Mouse (Mus musculus): ENCODE measurements at regions not wholly inside any gene's neighbourhood (a gene's known extent, or its start where the extent isn't known, plus 50 kb on each side); places are given as distances from the start of the nearest gene placed in this dataset.

DNA sequence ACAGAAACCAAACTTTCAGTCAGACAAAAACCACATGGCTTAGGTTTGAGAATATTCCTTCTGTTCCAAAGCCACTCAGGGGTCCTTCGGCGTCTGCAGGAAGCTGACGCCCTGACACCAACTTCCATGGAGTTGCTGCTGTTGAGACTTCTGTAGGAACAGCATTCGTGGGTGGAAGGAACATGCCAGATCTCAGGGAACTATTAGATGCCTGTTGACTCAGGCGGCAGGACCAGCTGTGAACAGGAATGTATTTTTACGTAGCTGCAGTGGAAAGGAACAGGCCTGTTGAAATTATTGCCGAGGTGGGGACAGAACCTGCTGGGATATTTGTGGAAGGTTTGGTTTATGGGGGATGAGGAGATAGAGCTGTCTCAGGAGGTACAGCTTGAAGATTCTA is 110.8 kb upstream of the Mkln1 start:
- Histone ChIP-seq H3K27me3 (0 out of 2 replicates have a peak, but pooled peaks cover 4% of the 10 kb centered on the region), H3K27ac (no peak overlapping the region), H3K4me3 (no peak overlapping the region), H3K4me1 (peaks cover 29% of the 10 kb centered on the region), H3K9me3 (no peaks in the 10 kb centered on the region), H3K36me3 (no peaks in the 10 kb centered on the region), H3K9ac (no peak overlapping the region), H3K4me2 (replicated peaks) (no peak overlapping the region)
- ATAC-seq (ENCODE audit: low FRiP score, low read depth), result no peak
- 38% methylated on average over 7 of the region's 7 CpGs for WGBS

DNA sequence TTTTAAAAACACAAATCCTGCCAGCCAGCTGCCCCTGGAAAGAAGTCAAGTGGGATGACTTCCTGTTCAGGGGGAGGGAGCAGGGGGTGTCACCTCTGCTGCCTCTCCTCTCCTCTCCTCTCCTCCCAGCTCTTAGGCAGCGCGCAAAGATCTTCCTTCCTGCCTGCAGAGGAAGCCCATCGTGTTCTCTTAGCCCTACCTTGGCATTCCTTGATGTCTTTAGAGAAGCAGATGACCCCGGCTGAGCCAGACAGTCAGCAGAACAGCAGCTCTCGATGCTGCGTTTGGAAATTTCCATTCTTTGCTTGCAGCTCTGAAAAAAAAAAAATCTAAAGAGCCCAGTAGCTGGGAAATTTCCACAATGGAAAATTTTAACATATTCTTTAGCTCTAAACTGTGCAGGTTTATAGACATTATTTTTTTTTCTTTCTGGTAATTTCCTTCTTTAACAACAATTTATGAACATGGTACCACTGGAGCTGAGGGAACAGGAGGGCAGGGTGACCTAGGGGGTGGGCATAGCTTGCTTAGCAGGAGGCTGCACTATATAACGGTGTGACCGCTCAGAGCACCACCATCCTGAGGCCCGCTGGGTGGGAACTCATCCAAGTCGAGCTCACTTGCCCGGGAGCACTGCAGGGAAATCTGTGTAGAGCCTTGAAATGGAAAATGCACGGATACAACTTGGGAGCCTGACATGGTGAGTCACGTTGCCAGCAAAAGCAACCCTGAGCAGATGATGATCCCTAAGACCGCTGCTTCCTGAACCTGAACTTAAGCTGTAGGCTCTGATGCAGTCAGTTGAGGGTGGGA is 109.9 kb upstream of the Mkln1 start:
- WGBS, result 40% methylated on average over 14 of the region's 14 CpGs
- H3K9ac ChIP-seq, result no peak overlapping the region
- ATAC-seq (ENCODE audit: low FRiP score, low read depth), result peak; percentile 75; the same call in 1 of the 2 replicates
- peaks cover 29% of the 10 kb centered on the region for H3K4me1 ChIP-seq
- H3K4me2 ChIP-seq (replicated peaks), result peak overlapping the region; percentile 48
- H3K4me3 ChIP-seq, result no peak overlapping the region
- H3K9me3 ChIP-seq, result no peaks in the 10 kb centered on the region
- H3K36me3 ChIP-seq, result no peaks in the 10 kb centered on the region
- H3K27me3 ChIP-seq, result peaks cover 4% of the 10 kb centered on the region; the same call in 1 of the 2 replicates
- H3K27ac ChIP-seq, result peak overlapping the region; percentile 81

DNA sequence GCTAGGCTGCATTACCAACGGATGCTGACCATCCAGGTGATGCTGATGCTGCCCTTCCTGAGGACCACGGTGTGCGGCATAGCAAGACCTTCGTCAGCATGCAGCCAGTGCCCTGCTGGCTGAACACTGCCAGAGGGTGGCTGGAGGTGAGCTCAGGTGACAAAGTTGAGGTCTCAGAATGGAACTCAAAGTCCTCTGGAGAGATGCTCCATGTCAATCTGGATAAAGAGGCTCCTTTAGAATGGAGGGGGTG is 109.4 kb upstream of the Mkln1 start:
- H3K4me1 ChIP-seq, result peaks cover 29% of the 10 kb centered on the region
- H3K36me3 ChIP-seq, result no peaks in the 10 kb centered on the region
- 83% methylated on average over 4 of the region's 4 CpGs for WGBS
- H3K4me3 ChIP-seq, result no peak overlapping the region
- H3K27ac ChIP-seq, result peak overlapping the region; percentile 81; the same call in 1 of the 2 replicates
- no peaks in the 10 kb centered on the region for H3K9me3 ChIP-seq
- no peak for ATAC-seq (ENCODE audit: low FRiP score, low read depth)
- H3K27me3 ChIP-seq, result peaks cover 4% of the 10 kb centered on the region; the same call in 1 of the 2 replicates
- H3K9ac ChIP-seq, result no peak overlapping the region
- H3K4me2 ChIP-seq (replicated peaks), result 0 out of 2 replicates have a peak overlapping the region, but pooled peaks have one; percentile 48

DNA sequence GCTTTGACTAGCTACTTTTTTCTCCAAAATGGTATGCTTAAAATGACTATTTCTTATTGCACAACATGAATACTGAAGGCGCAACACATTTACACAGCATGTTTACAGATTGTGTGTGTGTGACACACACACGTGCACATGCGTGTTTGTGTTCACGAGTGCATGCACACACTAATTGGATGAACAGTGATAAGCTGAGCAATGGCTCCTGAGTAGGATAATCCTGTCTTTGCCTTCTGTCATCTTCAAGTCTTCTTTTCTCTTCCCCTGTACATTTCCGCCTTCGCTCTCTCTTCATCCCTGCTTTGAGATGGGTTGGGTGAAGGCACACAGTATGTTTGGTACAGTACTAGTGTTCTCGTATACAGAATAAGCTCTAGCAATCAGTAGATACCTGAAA is 106.5 kb upstream of the Mkln1 start:
- no peaks in the 10 kb centered on the region for H3K36me3 ChIP-seq
- no peak for ATAC-seq (ENCODE audit: low FRiP score, low read depth)
- H3K27me3 ChIP-seq, result peaks cover 4% of the 10 kb centered on the region; the same call in 1 of the 2 replicates
- H3K9me3 ChIP-seq, result no peaks in the 10 kb centered on the region
- H3K4me1 ChIP-seq, result peaks cover 28% of the 10 kb centered on the region
- no peak overlapping the region for H3K9ac ChIP-seq
- no peak overlapping the region for H3K4me2 ChIP-seq (replicated peaks)
- H3K4me3 ChIP-seq, result no peak overlapping the region
- WGBS, result 93% methylated on average over 7 of the region's 7 CpGs
- no peak overlapping the region for H3K27ac ChIP-seq

DNA sequence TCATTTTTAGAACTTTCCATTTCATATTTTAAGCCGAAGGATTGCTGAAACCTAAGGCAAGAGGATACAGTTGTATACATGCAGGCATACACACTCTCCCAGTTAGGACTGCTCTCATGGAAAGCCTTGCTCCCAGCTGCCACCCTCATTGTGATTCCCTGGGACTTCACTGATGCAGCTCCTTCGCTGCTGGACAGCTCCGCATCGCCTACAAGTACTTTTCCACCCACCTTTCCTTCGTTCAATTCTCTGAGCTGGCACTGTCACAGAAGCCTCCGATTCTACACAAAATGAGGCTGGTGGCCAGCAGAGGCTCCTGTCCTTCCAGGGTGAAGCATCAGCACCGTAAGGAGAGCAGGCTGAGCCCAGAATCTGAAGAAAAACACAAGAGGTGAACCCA is 105.5 kb upstream of the Mkln1 start:
- H3K4me3 ChIP-seq, result no peak overlapping the region
- no peak for ATAC-seq (ENCODE audit: low FRiP score, low read depth)
- 43% methylated on average over 7 of the region's 7 CpGs for WGBS
- H3K36me3 ChIP-seq, result no peaks in the 10 kb centered on the region
- no peak overlapping the region for H3K4me2 ChIP-seq (replicated peaks)
- H3K27ac ChIP-seq, result no peak overlapping the region
- H3K9ac ChIP-seq, result no peak overlapping the region
- H3K27me3 ChIP-seq, result peaks cover 4% of the 10 kb centered on the region; the same call in 1 of the 2 replicates
- H3K4me1 ChIP-seq, result peaks cover 20% of the 10 kb centered on the region
- no peaks in the 10 kb centered on the region for H3K9me3 ChIP-seq

DNA sequence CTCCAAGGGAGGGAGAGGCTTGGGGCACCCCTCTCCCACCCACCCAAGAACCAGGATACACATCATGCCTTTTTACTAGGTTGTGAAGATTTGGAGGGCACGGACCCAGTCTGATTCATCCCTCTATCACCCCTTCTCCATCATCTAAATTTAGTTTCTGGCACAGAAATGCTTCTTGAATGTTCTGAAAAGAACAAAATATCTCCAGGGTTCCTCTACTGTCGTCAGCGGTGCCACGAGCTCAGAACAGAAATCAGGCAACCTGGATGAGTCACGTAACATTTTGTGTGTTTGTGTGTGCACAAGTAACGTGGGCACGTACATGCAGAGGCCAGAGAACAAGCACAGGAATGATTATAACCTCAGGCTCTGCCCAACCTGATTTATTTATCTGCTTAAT is 99.1 kb upstream of the Mkln1 start:
- Histone ChIP-seq H3K36me3 (no peaks in the 10 kb centered on the region), H3K4me2 (replicated peaks) (no peak overlapping the region), H3K9me3 (no peaks in the 10 kb centered on the region), H3K27me3 (no peaks in the 10 kb centered on the region), H3K9ac (no peak overlapping the region), H3K4me3 (no peak overlapping the region), H3K27ac (no peak overlapping the region), H3K4me1 (no peaks in the 10 kb centered on the region)
- no peak for ATAC-seq (ENCODE audit: low FRiP score, low read depth)
- 88% methylated on average over 7 of the region's 7 CpGs for WGBS

DNA sequence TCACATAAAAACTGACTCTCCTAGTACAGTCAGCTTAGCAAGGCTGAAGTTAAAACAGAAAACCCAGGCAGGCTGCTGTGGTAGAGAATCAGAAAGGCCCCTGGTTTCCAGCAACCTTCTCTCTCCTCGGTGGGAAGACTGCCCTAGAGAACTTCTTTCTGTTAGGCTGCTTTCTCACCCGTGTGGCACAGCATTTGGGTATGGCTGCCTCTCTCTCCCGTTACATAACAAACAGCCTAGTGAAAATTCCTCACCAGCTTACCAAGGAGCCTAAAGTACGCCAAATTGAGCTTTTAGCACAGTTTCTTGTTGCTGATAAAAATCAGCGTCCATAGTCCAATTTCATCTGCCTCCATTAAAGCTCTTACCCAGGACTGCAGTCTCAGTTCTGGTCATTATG is 92.8 kb upstream of the Mkln1 start:
- Histone ChIP-seq H3K4me1 (no peaks in the 10 kb centered on the region), H3K36me3 (no peaks in the 10 kb centered on the region), H3K27me3 (no peaks in the 10 kb centered on the region), H3K4me2 (replicated peaks) (no peak overlapping the region), H3K9ac (no peak overlapping the region), H3K9me3 (no peaks in the 10 kb centered on the region), H3K27ac (no peak overlapping the region), H3K4me3 (no peak overlapping the region)
- WGBS, result 59% methylated on average over 5 of the region's 5 CpGs
- no peak for ATAC-seq (ENCODE audit: low FRiP score, low read depth)

DNA sequence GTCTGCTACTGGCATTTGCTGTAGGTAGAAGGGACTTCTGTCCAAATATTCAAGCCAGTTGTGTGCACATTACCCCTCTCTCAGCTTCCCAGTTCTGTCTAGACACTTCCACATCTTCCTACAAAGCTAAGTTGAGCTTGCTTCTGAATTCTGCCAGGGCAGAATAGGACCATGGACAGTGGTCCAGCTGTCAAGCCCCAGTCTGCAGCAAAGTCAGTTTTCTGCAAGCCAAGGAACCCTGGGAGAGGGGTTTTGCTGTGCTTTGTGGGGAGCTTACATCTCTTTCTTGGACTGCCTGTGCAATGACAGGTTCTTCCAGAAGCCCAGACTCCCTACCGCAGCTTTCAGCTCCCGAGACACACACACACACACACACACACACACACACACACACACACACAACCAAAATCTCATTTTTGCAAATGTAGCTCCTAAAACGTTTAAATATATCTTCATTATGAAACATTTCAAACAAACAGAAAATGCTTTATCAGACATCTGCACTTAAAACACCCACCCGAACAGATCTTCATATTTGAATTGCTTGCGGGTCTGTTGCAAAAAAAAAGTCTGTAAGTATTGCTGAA is 91.4 kb upstream of the Mkln1 start:
- H3K9ac ChIP-seq, result no peak overlapping the region
- H3K9me3 ChIP-seq, result no peaks in the 10 kb centered on the region
- H3K36me3 ChIP-seq, result no peaks in the 10 kb centered on the region
- no peaks in the 10 kb centered on the region for H3K27me3 ChIP-seq
- WGBS, result 78% methylated on average over 5 of the region's 5 CpGs
- no peak overlapping the region for H3K4me3 ChIP-seq
- no peak overlapping the region for H3K4me2 ChIP-seq (replicated peaks)
- H3K4me1 ChIP-seq, result no peaks in the 10 kb centered on the region
- no peak for ATAC-seq (ENCODE audit: low FRiP score, low read depth)
- H3K27ac ChIP-seq, result no peak overlapping the region

DNA sequence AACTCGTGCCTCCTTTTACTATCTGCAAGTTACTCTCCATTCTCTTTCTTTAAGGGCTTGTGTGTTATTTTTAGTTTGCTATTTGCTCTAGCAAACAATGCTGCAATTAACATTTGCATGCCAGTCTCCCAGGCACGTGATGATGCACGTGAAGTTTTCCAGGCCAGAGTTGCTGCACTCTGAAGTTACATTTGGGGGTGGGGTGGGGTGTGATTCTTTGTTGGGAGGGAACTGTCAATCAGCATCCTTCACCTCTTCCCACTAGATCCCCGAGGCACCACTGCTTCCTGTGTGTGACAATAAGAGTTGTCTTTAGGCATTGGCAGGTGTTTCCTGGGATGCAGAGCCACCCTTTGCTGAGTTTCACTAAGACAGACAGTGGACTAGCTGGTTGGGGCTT is 90.6 kb upstream of the Mkln1 start:
- H3K27me3 ChIP-seq, result no peaks in the 10 kb centered on the region
- no peak overlapping the region for H3K9ac ChIP-seq
- no peak overlapping the region for H3K27ac ChIP-seq
- no peaks in the 10 kb centered on the region for H3K9me3 ChIP-seq
- H3K4me1 ChIP-seq, result no peaks in the 10 kb centered on the region
- no peaks in the 10 kb centered on the region for H3K36me3 ChIP-seq
- no peak for ATAC-seq (ENCODE audit: low FRiP score, low read depth)
- no peak overlapping the region for H3K4me2 ChIP-seq (replicated peaks)
- WGBS, result 34% methylated on average over 4 of the region's 4 CpGs
- H3K4me3 ChIP-seq, result no peak overlapping the region

DNA sequence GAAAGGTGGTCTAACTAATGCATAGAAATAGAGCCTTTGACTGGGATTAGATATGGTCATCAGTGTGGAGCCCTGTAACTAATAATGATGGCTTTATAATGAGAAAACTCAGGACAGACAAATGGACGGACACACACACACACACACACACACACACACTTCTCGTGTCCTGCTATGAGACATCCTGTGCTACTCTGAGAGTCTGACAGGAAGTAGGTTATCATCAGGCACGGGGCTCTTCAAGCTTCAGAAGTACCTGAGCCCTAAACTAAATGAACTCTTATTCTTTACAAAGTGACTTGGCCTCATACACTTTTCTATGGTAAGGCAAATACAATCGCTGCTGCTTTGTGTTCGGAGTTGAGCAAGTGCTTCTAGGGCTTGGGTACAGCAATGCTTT is 87.9 kb upstream of the Mkln1 start:
- no peak overlapping the region for H3K9ac ChIP-seq
- H3K27me3 ChIP-seq, result no peaks in the 10 kb centered on the region
- H3K9me3 ChIP-seq, result no peaks in the 10 kb centered on the region
- H3K4me1 ChIP-seq, result no peaks in the 10 kb centered on the region
- ATAC-seq (ENCODE audit: low FRiP score, low read depth), result no peak
- no peak overlapping the region for H3K4me2 ChIP-seq (replicated peaks)
- no peak overlapping the region for H3K27ac ChIP-seq
- H3K4me3 ChIP-seq, result no peak overlapping the region
- H3K36me3 ChIP-seq, result no peaks in the 10 kb centered on the region
- WGBS, result 81% methylated on average over 5 of the region's 5 CpGs

DNA sequence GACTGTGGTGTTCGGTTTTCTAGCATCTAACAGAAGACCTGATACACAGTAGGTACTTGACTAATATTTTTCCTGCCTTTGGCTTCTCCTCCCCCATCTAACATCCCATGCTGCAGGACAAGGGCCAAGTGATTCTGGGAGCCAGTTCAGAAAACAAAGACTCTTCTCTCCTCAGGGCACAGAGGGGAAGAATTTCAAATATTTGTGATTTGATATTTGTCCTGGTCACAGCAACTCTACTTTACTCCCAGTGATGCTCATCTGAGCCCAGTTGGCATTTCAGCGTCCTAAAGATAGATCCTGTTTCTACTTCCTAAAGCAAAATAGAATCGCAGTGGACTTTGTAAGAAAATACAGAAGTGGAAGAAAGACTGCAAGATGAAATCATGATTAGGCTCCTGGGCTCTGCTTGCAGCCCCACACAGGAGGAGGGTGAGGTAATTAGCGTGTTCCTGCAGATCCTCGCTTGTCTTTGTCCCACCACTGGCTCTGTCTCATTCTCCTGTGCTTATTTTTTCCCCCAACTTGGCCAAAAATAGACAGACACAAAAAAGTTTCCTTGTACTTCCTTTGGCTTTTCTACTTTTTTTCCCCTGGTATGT is 84.6 kb upstream of the Mkln1 start:
- H3K36me3 ChIP-seq, result no peaks in the 10 kb centered on the region
- H3K4me1 ChIP-seq, result peaks cover 13% of the 10 kb centered on the region
- WGBS, result 72% methylated on average over 5 of the region's 5 CpGs
- no peak overlapping the region for H3K4me3 ChIP-seq
- no peak for ATAC-seq (ENCODE audit: low FRiP score, low read depth)
- peaks cover 10% of the 10 kb centered on the region; the same call in 1 of the 2 replicates for H3K27me3 ChIP-seq
- no peak overlapping the region for H3K4me2 ChIP-seq (replicated peaks)
- no peak overlapping the region for H3K9ac ChIP-seq
- H3K9me3 ChIP-seq, result no peaks in the 10 kb centered on the region
- no peak overlapping the region for H3K27ac ChIP-seq

DNA sequence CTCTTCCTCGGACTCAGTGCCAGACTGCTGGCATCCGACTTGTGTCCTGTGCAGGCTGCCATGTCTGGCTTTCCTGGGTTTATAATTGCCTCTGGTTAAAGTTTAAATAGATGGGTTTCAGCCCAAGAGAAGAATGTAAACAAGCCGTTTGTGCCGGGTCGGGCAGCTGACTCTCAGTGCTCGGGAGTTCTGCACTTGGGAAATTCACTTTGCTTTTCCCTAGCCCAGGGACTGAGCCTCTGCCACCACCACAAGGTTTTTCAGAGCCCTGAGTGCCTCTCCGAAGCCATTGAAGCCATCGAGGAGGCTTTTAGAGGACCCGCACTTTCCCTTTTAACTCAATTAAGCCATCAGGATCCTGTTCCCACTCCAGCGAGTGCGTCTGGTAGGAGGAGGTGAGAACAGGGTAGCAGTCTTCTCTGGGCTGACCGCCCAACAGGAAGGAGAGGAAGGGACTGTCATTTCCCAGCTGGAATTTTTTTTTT is 80.8 kb upstream of the Mkln1 start:
- H3K36me3 ChIP-seq, result no peaks in the 10 kb centered on the region
- peak overlapping the region; percentile 43 for H3K4me2 ChIP-seq (replicated peaks)
- H3K27ac ChIP-seq, result no peak overlapping the region
- H3K27me3 ChIP-seq, result peaks cover 13% of the 10 kb centered on the region; the same call in 1 of the 2 replicates
- 6% methylated on average over 12 of the region's 12 CpGs for WGBS
- no peaks in the 10 kb centered on the region for H3K9me3 ChIP-seq
- no peak overlapping the region for H3K9ac ChIP-seq
- H3K4me1 ChIP-seq, result peaks cover 13% of the 10 kb centered on the region
- no peak for ATAC-seq (ENCODE audit: low FRiP score, low read depth)
- H3K4me3 ChIP-seq, result peak overlapping the region; percentile 10; the same call in 1 of the 2 replicates

Data from limb, embryonic 13.5 days (tissue).